Mouse (Mus musculus) heart, adult 2 months (tissue): Measurements from ENCODE around the gene 1700012B09Rik. TPM values are rescaled to one million over a fixed set of nuclear protein-coding genes. Genes with fewer than 3 reads are reported as not detected.

Experiments used
- DNase-seq, 2 experiments: peaks; one replicate each; pipeline ENCODE4 v3.0.0; 2021
- H3K27ac ChIP-seq: fragments of 200-600 bp; 2 replicates; pipeline ENCODE4 v1.8.1; 2022
- H3K27me3 ChIP-seq: fragments of 200-500 bp; 2 replicates; pipeline ENCODE4 v1.6.1; 2012; ENCODE audit warnings: mild to moderate bottlenecking, low read length, inconsistent platforms, mixed read lengths; ENCODE audit not compliant: control insufficient read depth, insufficient read depth
- H3K36me3 ChIP-seq: fragments of 200-500 bp; 2 replicates; pipeline ENCODE4 v1.6.1; 2012; ENCODE audit warnings: low read length, inconsistent platforms; ENCODE audit not compliant: control insufficient read depth, insufficient read depth
- H3K4me1 ChIP-seq: fragments of 200-500 bp; 2 replicates; pipeline ENCODE4 v1.6.1; 2011; ENCODE audit warnings: low read length; ENCODE audit not compliant: control insufficient read depth, insufficient read depth
- H3K4me3 ChIP-seq: fragments of 200-600 bp; 2 replicates; pipeline ENCODE4 v1.8.1; 2022
- H3K79me2 ChIP-seq: fragments of 200-500 bp; replicated peaks from 2 replicates; pipeline ENCODE4 v1.6.1; 2012; ENCODE audit warnings: mild to moderate bottlenecking, inconsistent platforms, low read length, moderate library complexity, mixed read lengths; ENCODE audit not compliant: control insufficient read depth, insufficient read depth
- H3K9ac ChIP-seq: fragments of 200-500 bp; 2 replicates; pipeline ENCODE4 v1.6.1; 2012; ENCODE audit warnings: low read depth, mild to moderate bottlenecking, control low read depth, inconsistent platforms, low read length, mixed read lengths
- CTCF ChIP-seq: fragments of 200-600 bp; IDR thresholded peaks from 2 replicates; pipeline ENCODE4 v1.8.1; 2022; ENCODE audit warnings: antibody characterized with exemption, mild to moderate bottlenecking, moderate library complexity
- EP300 ChIP-seq: fragments of 200-500 bp; IDR thresholded peaks from 2 replicates; pipeline ENCODE4 v1.6.1; 2011; ENCODE audit warnings: low read depth, low read length, control low read depth; ENCODE audit not compliant: insufficient read depth
- POLR2A ChIP-seq: fragments of 200-500 bp; IDR thresholded peaks from 2 replicates; pipeline ENCODE4 v1.6.1; 2011; ENCODE audit warnings: mild to moderate bottlenecking, low read depth, low read length, control low read depth; ENCODE audit not compliant: insufficient read depth
- WGBS: fragments of 180-500 bp; shearing (Covaris S2); methylation state at CpG from one replicate; pipeline ENCODE4 v1.1.7; 2018; 5-methylcytosine and 5-hydroxymethylcytosine counted together
- intact Hi-C: fragments of 180-260 bp; cut with DNase I; formaldehyde crosslinking; loops from one replicate; pipeline ENCODE4 v1.15.1; 2025
- polyA plus RNA-seq: library from polyadenylated mRNA; depleted of rRNA; stranded (reverse); fragments of >200 nt; gene quantifications from 2 replicates; pipeline ENCODE4 v1.2.3, GENCODE M21; 2012; rRNA removed
- total RNA-seq, 2 experiments: library from RNA; stranded (reverse); gene quantifications; 2 replicates each; pipeline ENCODE4 v1.2.3; 2021

The 1700012B09Rik gene
- total and polyA plus RNA-seq, 3 experiments = not detected

- Histone ChIP-seq H3K36me3 (no peaks in the 10 kb centered on the region), H3K4me1 (peaks cover 2% of the 10 kb centered on the region; the same call in 1 of the 2 replicates), H3K4me3 (peak overlapping the region; percentile 43), H3K27ac (peak overlapping the region; percentile 57), H3K9ac (peak overlapping the region; percentile 22), H3K79me2 (no peaks in the 10 kb centered on the region), H3K27me3 (no peaks in the 10 kb centered on the region)
- DNase-seq = no peak
- no peak for TF ChIP-seq EP300
- no peak for TF ChIP-seq POLR2A
- TF ChIP-seq CTCF = no peak
- intact Hi-C loops = no loop called here
These were observed 52.5 kb downstream of the 1700012B09Rik start for GRCm38 (mm10) chr9:14718332-14718691.

DNA sequence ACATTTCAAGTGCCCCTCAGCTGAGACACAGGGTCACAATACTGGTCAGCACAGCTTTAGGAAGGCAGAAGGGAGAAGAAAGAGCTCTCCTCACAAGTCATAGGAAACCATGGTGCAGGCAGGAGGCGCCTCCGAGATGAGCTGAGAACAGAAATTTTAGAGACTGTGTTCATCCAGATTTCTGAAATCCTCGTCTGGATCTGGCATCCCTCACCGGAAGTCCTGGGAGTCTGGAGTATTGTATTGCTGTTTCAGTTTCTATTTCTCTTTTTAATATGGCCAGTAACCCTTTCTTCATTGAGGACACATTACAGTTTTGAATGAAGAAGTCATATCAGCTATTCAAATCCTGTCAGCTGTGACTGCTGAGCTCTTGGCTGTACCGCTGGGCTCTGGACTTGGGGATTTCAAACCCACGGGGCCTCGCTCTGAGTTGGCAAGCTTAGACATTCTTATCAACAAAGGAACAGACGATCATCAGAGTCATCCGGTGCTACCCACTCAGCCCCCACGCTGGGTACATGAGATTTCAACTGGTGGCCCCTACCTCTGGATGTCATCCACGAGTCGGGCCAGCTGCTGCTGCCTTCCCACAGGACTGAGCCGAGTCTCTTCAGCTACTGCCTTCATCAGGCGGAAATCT, 53.0 kb downstream of the 1700012B09Rik start:
- Histone ChIP-seq H3K27me3 (no peaks in the 10 kb centered on the region), H3K4me3 (peak overlapping the region; percentile 43), H3K27ac (peak overlapping the region; percentile 57), H3K9ac (peak overlapping the region; percentile 22), H3K4me1 (peaks cover 2% of the 10 kb centered on the region; the same call in 1 of the 2 replicates), H3K79me2 (no peaks in the 10 kb centered on the region), H3K36me3 (no peaks in the 10 kb centered on the region)
- WGBS = 14% methylated on average over 14 of the region's 14 CpGs
- TF ChIP-seq EP300 (no peak), CTCF (no peak), POLR2A (no peak)
- DNase-seq = peak; percentile 32 to 41
- intact Hi-C loops = no loop called here

GRCm38 (mm10) chr9:14715258-14715657, 55.6 kb downstream of the 1700012B09Rik start:
- H3K27ac ChIP-seq = no peak overlapping the region
- no peak for DNase-seq
- no peaks in the 10 kb centered on the region for H3K36me3 ChIP-seq
- TF ChIP-seq EP300 (no peak), POLR2A (no peak), CTCF (no peak)
- no peaks in the 10 kb centered on the region for H3K79me2 ChIP-seq
- H3K9ac ChIP-seq = no peak overlapping the region
- 87% methylated on average over 15 of the region's 15 CpGs for WGBS
- intact Hi-C loops = no loop called here
- H3K4me3 ChIP-seq = no peak overlapping the region
- H3K4me1 ChIP-seq = peaks cover 2% of the 10 kb centered on the region; the same call in 1 of the 2 replicates
- H3K27me3 ChIP-seq = no peaks in the 10 kb centered on the region

DNA sequence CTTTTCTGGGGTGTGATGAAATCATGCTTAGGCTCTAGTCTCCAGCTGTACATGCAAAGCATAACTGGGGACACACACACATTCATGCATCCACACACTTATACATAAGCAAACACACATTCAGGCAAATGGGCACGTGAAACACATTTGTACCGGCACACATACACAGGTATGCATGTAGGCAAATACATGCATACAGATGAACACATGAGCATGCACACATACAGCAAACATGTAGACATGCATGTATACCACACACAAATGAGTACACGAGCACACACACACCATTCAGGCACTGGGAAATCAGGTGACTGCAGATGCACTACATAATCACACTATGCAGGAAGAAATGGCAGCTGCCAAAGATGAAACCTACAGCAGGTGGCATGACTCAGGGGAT, 59.9 kb downstream of the 1700012B09Rik start:
- no peak overlapping the region for H3K27ac ChIP-seq
- intact Hi-C loops = no loop called here
- H3K9ac ChIP-seq = no peak overlapping the region
- 91% methylated on average over 3 of the region's 3 CpGs for WGBS
- no peaks in the 10 kb centered on the region for H3K4me1 ChIP-seq
- H3K27me3 ChIP-seq = no peaks in the 10 kb centered on the region
- DNase-seq = no peak
- no peak overlapping the region for H3K4me3 ChIP-seq
- H3K36me3 ChIP-seq = no peaks in the 10 kb centered on the region
- no peaks in the 10 kb centered on the region for H3K79me2 ChIP-seq
- TF ChIP-seq EP300 (no peak), POLR2A (no peak), CTCF (no peak)

Other genes with a start within 250 kb of the 1700012B09Rik start
- gene Amotl1, start 126.0 kb downstream of the 1700012B09Rik start, total RNA-seq = 10 to 100 TPM; 58.3 to 59.5 TPM
- gene Amotl1, start 126.0 kb downstream of the 1700012B09Rik start, polyA plus RNA-seq = 27.4 and 41.1 TPM in 2 replicates
- not detected for gene Piwil4, start 30.3 kb downstream of the 1700012B09Rik start, total RNA-seq
- not detected in 2 replicates for gene Piwil4, start 30.3 kb downstream of the 1700012B09Rik start, polyA plus RNA-seq
- gene Fut4, start 18.6 kb downstream of the 1700012B09Rik start, total RNA-seq = under 1 TPM; 0.39 to 0.43 TPM
- gene Fut4, start 18.6 kb downstream of the 1700012B09Rik start, polyA plus RNA-seq = 0.49 and 0.59 TPM in 2 replicates
- gene Mre11a, start 13.6 kb upstream of the 1700012B09Rik start, total RNA-seq = 10 to 100 TPM in 1 of 2 experiments, 1 to 10 TPM in 1; 9.8 to 10.4 TPM
- gene Mre11a, start 13.6 kb upstream of the 1700012B09Rik start, polyA plus RNA-seq = 2.8 and 7.0 TPM in 2 replicates
- gene Ankrd49, start 13.8 kb upstream of the 1700012B09Rik start, total RNA-seq = 1 to 10 TPM; 5.3 to 7.6 TPM
- 3.9 and 6.9 TPM in 2 replicates for gene Ankrd49, start 13.8 kb upstream of the 1700012B09Rik start, polyA plus RNA-seq
- not detected for gene Gpr83, start 89.2 kb upstream of the 1700012B09Rik start, total RNA-seq
- 0.14 and 0.15 TPM in 2 replicates for gene Gpr83, start 89.2 kb upstream of the 1700012B09Rik start, polyA plus RNA-seq
- gene Izumo1r, start 132.9 kb upstream of the 1700012B09Rik start, total RNA-seq = not detected
- 0.18 and 0.29 TPM in 2 replicates for gene Izumo1r, start 132.9 kb upstream of the 1700012B09Rik start, polyA plus RNA-seq